10 mouse cellular contexts compared by ENCODE assay signal in the genomic region with DNA sequence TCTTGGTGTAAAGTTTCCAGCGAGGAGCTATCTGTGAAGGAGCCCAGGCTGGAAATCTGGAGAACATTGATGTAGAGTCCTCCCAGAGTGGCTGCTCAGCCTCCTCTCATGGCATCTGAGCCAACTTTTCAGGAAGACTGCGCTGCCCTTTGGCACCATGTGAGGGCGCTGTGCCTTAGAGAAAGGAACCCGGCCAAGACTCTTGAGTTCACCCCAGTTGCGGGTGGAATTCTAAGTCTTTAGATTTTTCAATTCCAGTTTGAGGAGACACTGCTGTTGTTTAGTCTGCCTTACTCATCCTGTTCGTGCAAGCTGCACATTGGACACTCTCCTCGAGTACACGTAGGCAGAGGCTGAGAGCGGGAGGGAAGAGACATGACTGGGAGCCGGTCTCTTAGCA. TPM values are rescaled to one million over a fixed set of nuclear protein-coding genes. Genes with fewer than 3 reads are reported as not detected.
DNase-seq lines count a peak whose midpoint lies in the region; ATAC-seq and TF ChIP-seq lines count a peak whose summit lies in the region.
"Had no signal": no experiment of that assay in that cellular context is flagged by ENCODE, and none has a peak within 500 bp of the region (broad histone marks: within the 10 kb centered on the region; RNA-seq: fewer than 3 reads in every experiment).

No protein-coding gene starts in this region.

- intact Hi-C loops in heart, postnatal 10 days (cut with DNase I), result loop anchor here (1.0 to 5.0 kb wide), 4 partner anchors 45 to 210 kb away; no protein-coding TSS in a partner anchor

- peaks cover 11% of the 10 kb centered on the region; the same call in 1 of the 2 replicates for H3K27me3 ChIP-seq in forebrain, embryonic 11.5 days (ENCODE audit: control insufficient read depth, insufficient read depth, low read length)
- H3K27me3 ChIP-seq in forebrain, embryonic 12.5 days, result peaks cover 44% of the 10 kb centered on the region
- H3K27me3 ChIP-seq in testis, adult 2 months (ENCODE audit: control insufficient read depth, insufficient read depth, low read length), result no peaks in the 10 kb centered on the region

- TF ChIP-seq POLR2A in testis, adult 2 months (IDR thresholded peaks at IDR 0.05; ENCODE audit: control insufficient read depth, low read depth, low read length), result no peak

- H3K9me3 ChIP-seq in forebrain, embryonic 11.5 days (ENCODE audit: control insufficient read depth, low read length), result no peaks in the 10 kb centered on the region
- H3K9me3 ChIP-seq in forebrain, embryonic 12.5 days, result no peaks in the 10 kb centered on the region

- H3K27ac ChIP-seq in forebrain, embryonic 11.5 days (ENCODE audit: low read depth, low read length), result no peak overlapping the region
- no peak overlapping the region for H3K27ac ChIP-seq in forebrain, embryonic 12.5 days
- no peak overlapping the region for H3K27ac ChIP-seq in testis, adult 2 months (ENCODE audit: control insufficient read depth, insufficient read depth, low read depth, low read length)

- no peaks in the 10 kb centered on the region for H3K36me3 ChIP-seq in forebrain, embryonic 11.5 days (ENCODE audit: control insufficient read depth, insufficient read depth, low read length)
- no peaks in the 10 kb centered on the region for H3K36me3 ChIP-seq in forebrain, embryonic 12.5 days (replicated peaks)
- no peaks in the 10 kb centered on the region for H3K36me3 ChIP-seq in testis, adult 2 months (ENCODE audit: control insufficient read depth, insufficient read depth, low read length)
- H3K36me3 ChIP-seq: G1E had no signal

- H3K9ac ChIP-seq in forebrain, embryonic 11.5 days (ENCODE audit: low read length), result no peak overlapping the region
- H3K9ac ChIP-seq in forebrain, embryonic 12.5 days, result no peak overlapping the region

- peak; percentile 80 for DNase-seq in forebrain, embryonic 11.5 days (ENCODE audit: low spot score)
- peak; percentile 84 to 94 for DNase-seq in adrenal gland, adult (ENCODE audit: inconsistent age in 2 of 2, low spot score in 1 of 2)
- peak; percentile 57 for DNase-seq in embryo, embryonic 11.5 days (ENCODE audit: low read depth, low spot score)
- peak; percentile 89 to 93 for DNase-seq in heart, postnatal 10 days
- peak; percentile 74 for DNase-seq in left cerebral cortex, adult 11 months (ENCODE audit: low spot score)
- DNase-seq in mesoderm, embryonic 11.5 days (ENCODE audit: low read depth, low spot score), result peak; percentile 78

- TF ChIP-seq CTCF in testis, adult 2 months (IDR thresholded peaks at IDR 0.05; ENCODE audit: control insufficient read depth, insufficient read depth, insufficient replicate concordance, low read depth, low read length), result peak; percentile 64; the same call in 1 of the 2 replicates

- no peak for ATAC-seq in forebrain, embryonic 11.5 days (replicated peaks; ENCODE audit: low FRiP score)
- ATAC-seq in forebrain, embryonic 12.5 days (ENCODE audit: low FRiP score), result no peak

- no peak overlapping the region for H3K4me2 ChIP-seq in forebrain, embryonic 11.5 days (ENCODE audit: low read depth, low read length, severe bottlenecking)
- H3K4me2 ChIP-seq in forebrain, embryonic 12.5 days, result no peak overlapping the region

- H3K4me1 ChIP-seq in forebrain, embryonic 11.5 days (replicated peaks; ENCODE audit: control insufficient read depth, insufficient read depth, low read length), result peaks cover 4% of the 10 kb centered on the region; the same call in 1 of the 2 replicates
- H3K4me1 ChIP-seq in forebrain, embryonic 12.5 days, result peaks cover 12% of the 10 kb centered on the region; the same call in 1 of the 2 replicates
- H3K4me1 ChIP-seq in testis, adult 2 months (ENCODE audit: control insufficient read depth, insufficient read depth, low read length), result peaks cover 12% of the 10 kb centered on the region

- WGBS in forebrain, embryonic 11.5 days, result 54% methylated on average over 10 of the region's 10 CpGs
- WGBS in forebrain, embryonic 12.5 days, result 58% methylated on average over 10 of the region's 10 CpGs

- H3K4me3 ChIP-seq in forebrain, embryonic 11.5 days (ENCODE audit: low read depth, low read length), result no peak overlapping the region
- no peak overlapping the region for H3K4me3 ChIP-seq in forebrain, embryonic 12.5 days (replicated peaks)
- H3K4me3 ChIP-seq in testis, adult 2 months (ENCODE audit: control insufficient read depth, low read depth, low read length), result no peak overlapping the region
- H3K4me3 ChIP-seq: myocyte had no signal

RNA-seq across cellular contexts. Expression of gene Adamts17, which starts 2.5 kb away (rescaled TPM):
- polyA plus RNA-seq in forebrain, embryonic 11.5 days (2014; fragmentation: Nextera tagmentation; extraction: Ambion mirVana), result 0.72 and 1.1 TPM in 2 replicates
- polyA plus RNA-seq in forebrain, embryonic 12.5 days (2016; fragmentation: Nextera tagmentation; extraction: Ambion mirVana), result 1.6 and 2.1 TPM in 2 replicates
- 10 to 100 TPM; 15.9 to 18.4 TPM for total RNA-seq in heart, postnatal 10 days (2021)
- polyA plus RNA-seq in testis, adult 2 months (2012; rRNA removed), result 6.8 and 8.1 TPM in 2 replicates
- polyA plus RNA-seq: G1E had no signal
